Mouse (Mus musculus) neural tube, embryonic 10.5 days (tissue): Measurements from ENCODE around the gene Il2rb.

ENCODE experiments used
- DNase-seq: peaks from one replicate; pipeline ENCODE4 v3.0.0-alpha.2; 2017; ENCODE audit warnings: low spot score; ENCODE audit errors: extremely low spot score

Gene Il2rb

DNA sequence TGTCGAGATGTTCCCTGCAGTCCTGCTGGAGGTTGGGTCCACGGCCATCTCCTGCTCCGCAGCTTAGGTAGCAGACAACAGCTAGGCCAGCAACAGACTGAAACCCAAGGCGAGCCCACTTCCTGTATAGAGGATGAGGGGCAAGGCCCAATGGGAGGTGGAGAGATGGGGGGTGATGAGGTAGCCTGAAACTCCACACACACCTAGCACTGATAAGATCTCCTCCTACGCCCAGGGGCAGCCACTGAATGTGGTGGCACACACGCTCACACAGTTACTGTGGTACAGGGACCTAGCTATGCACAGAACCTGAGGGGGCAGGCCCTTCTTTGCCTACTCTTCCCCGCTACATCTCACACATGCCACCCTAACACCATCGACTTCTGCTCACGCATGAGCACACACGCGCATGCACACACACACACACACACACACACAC lies at the start of gene Il2rb:
Gene Il2rb (minus strand): TSS at position 304 of the 439 bp plus-strand sequence.
- DNase-seq = no peak

GRCm38 (mm10) chr15:78544561-78545001 lies 49.5 kb upstream of the Il2rb start, which contains the start of gene Sstr3:
TSS of gene Sstr3 (minus strand) at chr15:78544685.
- DNase-seq = no peak

DNA sequence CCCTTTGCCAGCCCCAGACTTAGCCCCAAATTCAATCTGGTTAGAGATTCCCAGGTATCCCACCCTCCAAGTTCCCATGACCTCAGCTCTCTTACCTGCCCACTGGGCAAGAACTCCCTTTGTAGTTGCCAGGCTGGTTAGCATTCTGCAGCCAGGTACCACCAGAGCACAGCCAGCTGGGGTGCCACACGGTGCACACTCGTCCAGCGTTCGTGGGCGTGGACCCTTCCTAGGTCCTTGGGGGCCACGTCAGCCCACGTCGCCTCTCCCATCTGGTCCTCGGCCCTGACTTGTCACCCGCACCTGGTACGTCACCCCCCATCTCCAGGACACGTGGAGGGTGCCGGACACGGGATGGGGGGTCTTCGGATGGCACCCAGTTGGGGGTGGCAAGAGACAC lies 49.0 kb upstream of the Il2rb start:
- no peak for DNase-seq

- no peak for DNase-seq
Observed at GRCm38 (mm10) chr15:78542767-78543303, 47.8 kb upstream of the Il2rb start.

GRCm38 (mm10) chr15:78542098-78542766 lies 47.2 kb upstream of the Il2rb start:
- no peak for DNase-seq

GRCm38 (mm10) chr15:78541606-78542005 lies 46.5 kb upstream of the Il2rb start:
- no peak for DNase-seq

- no peak for DNase-seq
Observed at GRCm38 (mm10) chr15:78541036-78541435, 46.0 kb upstream of the Il2rb start.

GRCm38 (mm10) chr15:78535723-78536421 lies 40.8 kb upstream of the Il2rb start:
- no peak for DNase-seq

DNA sequence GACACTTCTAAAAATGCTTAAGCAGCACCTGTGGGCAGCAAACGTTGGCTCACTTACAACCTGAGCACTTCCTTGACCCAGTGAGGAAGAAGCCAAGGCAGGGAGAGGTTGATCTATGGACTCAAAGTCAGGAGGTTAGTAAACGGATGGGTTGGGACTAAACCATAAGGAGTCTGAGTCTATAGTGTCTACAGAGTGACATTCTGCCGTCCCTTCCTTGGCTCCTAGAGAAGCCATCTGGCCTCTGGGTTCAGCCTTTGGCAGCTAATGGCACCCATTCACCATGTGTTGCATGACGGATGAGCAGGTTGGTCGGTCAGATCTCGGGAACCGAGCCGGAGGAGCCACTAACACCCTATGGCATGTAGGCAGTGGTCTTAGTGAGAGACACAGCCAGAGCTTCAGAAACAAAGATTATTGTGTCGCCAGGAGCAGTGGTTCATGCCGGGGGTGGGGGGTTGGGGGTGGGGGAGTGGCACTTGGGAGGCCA lies 38.3 kb upstream of the Il2rb start:
- DNase-seq = no peak

DNA sequence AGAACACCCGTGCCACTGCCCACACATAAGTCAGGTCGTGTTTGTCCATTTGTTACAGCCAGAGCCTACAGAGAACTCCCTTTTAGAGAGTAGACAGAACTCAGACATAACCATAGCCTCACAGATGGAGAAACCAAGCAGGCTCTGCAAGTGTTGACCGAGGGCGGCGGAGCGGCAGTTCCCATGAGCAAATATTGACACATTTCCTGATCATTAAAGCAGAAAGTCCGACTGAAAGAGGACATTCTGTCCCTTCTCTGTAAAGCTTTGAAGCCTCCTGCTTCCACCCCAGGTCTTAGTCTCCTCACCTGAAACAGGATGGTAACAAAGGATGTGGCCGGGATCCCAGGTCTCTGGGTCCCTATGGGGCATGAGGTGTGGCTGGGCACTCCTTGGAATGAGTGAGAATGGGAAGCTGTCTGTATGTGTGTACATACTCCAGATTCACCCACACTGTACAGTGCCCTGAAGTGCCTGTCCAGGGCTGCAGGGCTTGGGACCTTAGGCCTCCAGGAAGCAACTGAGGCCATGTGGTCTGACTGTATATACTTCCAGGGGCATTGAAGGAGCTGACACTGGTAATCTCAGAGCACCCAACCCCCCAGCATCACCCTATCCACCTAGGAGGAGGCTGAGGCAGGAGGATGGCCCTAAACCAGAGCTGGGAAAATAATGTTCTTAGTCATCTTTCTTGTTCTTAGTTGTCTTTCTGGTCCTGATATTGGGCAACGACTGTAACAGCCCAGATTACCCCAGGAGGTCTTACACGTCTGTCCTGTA lies 37.7 kb upstream of the Il2rb start:
- no peak for DNase-seq

DNA sequence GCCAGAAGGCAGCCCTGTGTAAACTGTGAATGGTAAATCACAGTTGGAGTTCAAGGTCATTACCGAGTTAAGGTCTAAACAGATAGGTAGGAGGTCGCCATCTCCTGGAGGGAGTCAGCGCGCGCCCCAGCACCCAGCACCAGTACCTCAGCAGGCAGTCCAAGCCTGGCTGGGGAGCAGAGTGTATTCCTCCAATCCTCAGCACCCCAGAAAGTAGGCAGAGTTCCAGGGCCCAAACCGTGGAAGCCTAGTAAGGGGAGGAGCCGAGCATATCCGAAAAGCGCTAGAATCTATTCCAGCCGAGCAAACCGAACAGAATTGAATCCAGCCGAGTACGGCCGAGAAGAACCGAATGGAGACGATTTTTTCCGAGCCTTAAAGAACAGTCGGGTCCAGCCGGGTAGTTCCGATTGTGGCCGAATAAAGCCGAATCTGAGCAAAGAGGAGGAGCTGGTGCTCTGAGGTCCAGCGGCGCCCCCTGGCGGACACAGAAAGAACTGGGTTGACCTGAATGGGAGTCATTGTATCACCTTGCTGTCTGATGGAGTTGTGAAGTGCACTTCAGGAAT lies 36.9 kb upstream of the Il2rb start:
- peak; percentile 94 for DNase-seq

DNA sequence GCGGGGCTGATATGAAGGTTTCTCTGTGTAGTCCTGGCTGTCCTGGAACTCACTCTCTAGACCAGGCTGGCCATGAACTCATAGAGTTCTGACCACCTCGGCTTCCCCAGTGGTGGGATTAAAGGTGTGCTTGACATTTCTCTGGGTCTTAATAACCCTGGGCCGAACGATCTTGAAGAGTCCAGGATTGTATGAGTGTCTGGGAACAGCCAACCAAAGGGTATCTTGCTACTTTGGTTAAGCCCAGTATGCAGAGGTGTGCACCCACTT lies 36.3 kb upstream of the Il2rb start:
- no peak for DNase-seq

- no peak for DNase-seq
Observed at GRCm38 (mm10) chr15:78530671-78531450, 35.8 kb upstream of the Il2rb start, which contains the start of gene C1qtnf6. TSS of gene C1qtnf6 (minus strand) at chr15:78531416.

DNA sequence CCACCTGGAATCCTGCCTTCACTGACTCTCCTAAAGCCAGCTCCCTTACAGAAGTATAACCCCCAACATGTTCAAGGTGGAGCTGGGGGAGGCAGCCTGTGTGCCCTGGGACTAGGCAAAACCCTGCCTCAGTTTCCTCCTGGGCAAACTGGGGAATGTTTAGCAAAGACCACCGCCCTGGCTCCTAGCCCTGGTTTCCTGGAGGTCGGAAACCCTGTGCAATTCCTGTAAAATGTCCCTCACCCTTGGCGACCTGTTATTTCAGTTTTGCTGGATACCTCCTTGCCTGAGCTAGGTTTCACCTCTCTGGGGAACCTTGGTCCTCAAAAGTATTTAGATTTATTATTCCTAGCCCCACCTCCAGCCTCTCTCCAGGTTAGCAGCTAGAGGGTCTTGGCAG lies 35.1 kb upstream of the Il2rb start:
- DNase-seq = no peak

GRCm38 (mm10) chr15:78529428-78529990 lies 34.4 kb upstream of the Il2rb start:
- DNase-seq = peak; percentile 72

GRCm38 (mm10) chr15:78528726-78529411 lies 33.8 kb upstream of the Il2rb start:
- no peak for DNase-seq

DNA sequence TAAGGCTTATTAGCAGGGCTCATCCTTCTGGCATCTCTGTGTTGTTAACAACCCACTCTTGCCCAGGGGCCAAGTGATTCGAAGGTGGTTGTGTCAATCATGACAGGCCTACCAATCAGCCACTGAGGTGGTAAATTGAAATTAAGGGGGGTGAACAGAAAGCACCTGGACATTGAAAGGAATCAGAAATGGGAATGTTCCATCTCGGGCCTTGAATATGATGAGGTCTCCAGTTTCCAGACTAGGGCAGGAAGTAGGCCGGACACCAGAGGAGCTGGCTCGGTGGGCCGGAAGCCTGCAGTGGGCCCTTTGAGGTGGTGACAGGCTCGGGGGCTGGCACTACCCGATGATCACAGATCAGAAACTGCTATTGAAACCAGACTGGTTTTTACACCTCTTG lies 32.9 kb upstream of the Il2rb start:
- no peak for DNase-seq

DNA sequence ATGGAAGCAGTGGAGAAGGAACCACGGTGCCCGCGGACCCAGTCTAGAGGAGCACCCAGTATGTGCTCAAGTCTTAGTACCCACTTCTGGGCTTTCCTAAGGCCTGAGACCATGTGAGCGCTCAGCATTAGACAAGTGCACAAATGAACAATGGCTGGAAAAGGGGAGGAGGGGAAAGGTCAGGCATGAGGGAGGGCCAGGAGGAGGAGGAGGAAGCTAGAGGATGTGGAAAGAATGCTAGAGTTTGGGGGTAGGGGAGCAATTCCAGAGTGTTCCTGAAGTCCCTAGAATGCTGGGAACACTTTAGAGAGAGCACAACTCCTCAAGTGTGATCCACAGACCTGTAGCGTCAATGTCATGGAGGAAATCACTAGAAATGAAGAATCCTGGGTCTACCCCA lies 29.1 kb upstream of the Il2rb start:
- no peak for DNase-seq

- no peak for DNase-seq
Observed at GRCm38 (mm10) chr15:78521892-78522291, 26.8 kb upstream of the Il2rb start.

DNA sequence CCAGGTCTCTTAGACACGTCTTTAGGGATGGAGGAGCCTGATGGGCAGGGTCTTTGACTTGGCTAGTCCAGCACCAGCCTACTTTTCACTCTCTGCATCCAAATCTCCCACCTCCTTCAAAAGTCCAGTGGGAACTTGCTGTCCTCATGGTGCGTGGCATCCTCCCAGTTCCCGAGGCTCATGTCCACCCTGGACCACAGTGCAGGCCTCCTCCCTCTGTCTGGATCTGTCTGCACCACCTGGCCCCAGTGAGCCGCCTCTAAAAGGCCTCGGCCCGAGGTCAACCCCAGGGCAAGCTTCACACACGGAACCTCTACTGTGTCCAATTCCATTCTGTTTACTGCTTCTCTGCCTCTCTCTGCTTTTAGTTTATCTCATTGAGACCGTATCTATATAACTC lies 26.3 kb upstream of the Il2rb start:
- no peak for DNase-seq
